In the genomic region with DNA sequence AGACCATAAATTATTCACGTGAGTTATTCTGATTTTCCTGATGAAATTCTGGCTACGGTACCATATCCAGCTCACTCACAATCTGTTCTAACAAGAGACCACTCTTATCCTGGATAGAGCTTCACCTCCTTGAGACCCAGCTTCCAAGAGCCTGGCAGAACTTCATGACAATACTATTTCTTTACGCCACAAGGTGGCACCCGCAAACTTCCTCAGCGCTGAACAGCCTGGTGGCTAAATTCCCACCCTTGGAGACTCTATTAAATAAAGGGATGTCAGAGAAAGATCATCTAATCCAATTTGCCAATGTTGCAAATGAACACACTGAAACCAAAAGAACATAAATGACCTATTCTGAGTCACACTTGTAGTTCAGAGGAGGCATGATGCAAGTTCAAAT, we compare ENCODE assay signal across 9 mouse cellular contexts. TPM values are rescaled to one million over a fixed set of nuclear protein-coding genes. Genes with fewer than 3 reads are reported as not detected.
DNase-seq lines count a peak whose midpoint lies in the region; ATAC-seq lines count a peak whose summit lies in the region.
"Had no signal": no experiment of that assay in that cellular context is flagged by ENCODE, and none has a peak within 500 bp of the region (broad histone marks: within the 10 kb centered on the region; RNA-seq: fewer than 3 reads in every experiment).

No protein-coding gene starts in this region.

- no peak overlapping the region for H3K4me3 ChIP-seq in kidney, embryonic 15.5 days (replicated peaks)
- H3K4me3 ChIP-seq: embryonic facial prominence, embryonic 15.5 days had no signal

- WGBS in kidney, embryonic 15.5 days, result 14% methylated on average over 5 of the region's 5 CpGs

- no peaks in the 10 kb centered on the region for H3K4me1 ChIP-seq in kidney, embryonic 15.5 days
- H3K4me1 ChIP-seq: embryonic facial prominence, embryonic 15.5 days had no signal

- no peak overlapping the region for H3K9ac ChIP-seq in kidney, embryonic 15.5 days
- H3K9ac ChIP-seq: embryonic facial prominence, embryonic 15.5 days had no signal

- no peak overlapping the region for H3K4me2 ChIP-seq in kidney, embryonic 15.5 days
- H3K4me2 ChIP-seq: embryonic facial prominence, embryonic 15.5 days had no signal

- no peak overlapping the region for H3K27ac ChIP-seq in kidney, embryonic 15.5 days
- H3K27ac ChIP-seq: embryonic facial prominence, embryonic 15.5 days had no signal

- no peaks in the 10 kb centered on the region for H3K27me3 ChIP-seq in kidney, embryonic 15.5 days
- H3K27me3 ChIP-seq: embryonic facial prominence, embryonic 15.5 days had no signal

- H3K9me3 ChIP-seq in kidney, embryonic 15.5 days (replicated peaks), result no peaks in the 10 kb centered on the region
- H3K9me3 ChIP-seq: embryonic facial prominence, embryonic 15.5 days had no signal

- no peak for ATAC-seq in kidney, embryonic 15.5 days (replicated peaks; ENCODE audit: low FRiP score)
- ATAC-seq in common myeloid progenitor, adult 5-6 weeks (replicated peaks; ENCODE audit: low read depth, poor library complexity, severe bottlenecking), result 0 out of 2 replicates have a peak, but pooled peaks have one; percentile 36
- ATAC-seq in monocyte, adult 5-6 weeks (replicated peaks; ENCODE audit: insufficient number of reproducible peaks, low FRiP score, low TSS enrichment, poor library complexity, severe bottlenecking), result no peak

- DNase-seq in kidney, adult 18-20 months, result peak; percentile 62
- peak; percentile 11 for DNase-seq in T-cell, adult 2 months (ENCODE audit: low spot score)
- peak; percentile 74 to 83 for DNase-seq in heart, postnatal 10 days
- DNase-seq in left cerebral cortex, adult 9 months (ENCODE audit: low spot score in 2 of 2), result peak; percentile 5 to 74
- DNase-seq in ovary, adult 18-20 months (ENCODE audit: low spot score), result peak; percentile 30

- intact Hi-C loops in heart, postnatal 10 days (cut with DNase I), result loop anchor here (1.0 to 2.0 kb wide), 2 partner anchors 69 to 159 kb away; no protein-coding TSS in a partner anchor

- no peaks in the 10 kb centered on the region for H3K36me3 ChIP-seq in kidney, embryonic 15.5 days
- H3K36me3 ChIP-seq: embryonic facial prominence, embryonic 15.5 days had no signal

RNA-seq across cellular contexts. Expression of a gene that starts 22.8 kb away (rescaled TPM):
- polyA plus RNA-seq in kidney, embryonic 15.5 days (2015; fragmentation: Nextera tagmentation; extraction: Ambion mirVana), result 37.8 and 39.1 TPM in 2 replicates
- total RNA-seq in common myeloid progenitor, adult 5-6 weeks (2017), result 1.7 and 2.1 TPM in 2 replicates
- total RNA-seq in heart, postnatal 10 days (2021), result 10 to 100 TPM; 31.4 to 38.2 TPM
- total RNA-seq in monocyte, adult 5-6 weeks (2017), result 1.1 to 2.3 TPM (median 2.2 TPM) in 3 replicates

Comparison
In these comparisons a context has a peak if more than half of its experiments do, and no peak if none do; other contexts are left out.
1. DNase-seq: peak in every context shown above with its lines; median percentile 78 in heart, postnatal 10 days; 62 in kidney, adult 18-20 months; 40 in left cerebral cortex, adult 9 months; 30 in ovary, adult 18-20 months; 11 in T-cell, adult 2 months.